Mouse (Mus musculus) forebrain, embryonic 15.5 days (tissue): ENCODE data around the gene Nccrp1. TPM values are rescaled to one million over a fixed set of nuclear protein-coding genes. Genes with fewer than 3 reads are reported as not detected.

ENCODE experiments used
- ATAC-seq: fragments of 200-750 bp; cut with Nextera tagmentation; replicated peaks from 2 replicates; pipeline ENCODE4 v1.8.0; 2017; ENCODE audit warnings: mild to moderate bottlenecking, moderate TSS enrichment, moderate library complexity
- H3K27ac ChIP-seq: fragments of 300-500 bp; sonication (generic); replicated peaks from 2 replicates; pipeline ENCODE4 v1.5.1; 2015; ENCODE audit warnings: mild to moderate bottlenecking, inconsistent platforms
- H3K27me3 ChIP-seq: fragments of 300-500 bp; sonication (generic); 2 replicates; pipeline ENCODE4 v1.6.1; 2015; ENCODE audit warnings: inconsistent platforms
- H3K36me3 ChIP-seq: fragments of 300-500 bp; sonication (generic); 2 replicates; pipeline ENCODE4 v1.6.1; 2015; ENCODE audit warnings: mild to moderate bottlenecking, inconsistent platforms
- H3K4me1 ChIP-seq: fragments of 300-500 bp; sonication (generic); 2 replicates; pipeline ENCODE4 v1.6.1; 2015; ENCODE audit warnings: inconsistent platforms
- H3K4me2 ChIP-seq: fragments of 300-500 bp; sonication (generic); replicated peaks from 2 replicates; pipeline ENCODE4 v1.6.1; 2015; ENCODE audit warnings: mild to moderate bottlenecking, inconsistent platforms
- H3K4me3 ChIP-seq: fragments of 300-500 bp; sonication (generic); 2 replicates; pipeline ENCODE4 v1.5.1; 2015; ENCODE audit warnings: mild to moderate bottlenecking, inconsistent platforms
- H3K9ac ChIP-seq: fragments of 300-500 bp; sonication (generic); replicated peaks from 2 replicates; pipeline ENCODE4 v1.6.1; 2015; ENCODE audit warnings: mild to moderate bottlenecking, inconsistent platforms
- H3K9me3 ChIP-seq: fragments of 300-500 bp; sonication (generic); 2 replicates; pipeline ENCODE4 v1.6.1; 2016; ENCODE audit warnings: inconsistent platforms
- WGBS: fragments of 180-500 bp; shearing (Covaris S2); methylation state at CpG from one replicate; pipeline ENCODE4 v1.1.7; 2015; ENCODE audit warnings: mixed read lengths; 5-methylcytosine and 5-hydroxymethylcytosine counted together
- polyA plus RNA-seq: library from polyadenylated mRNA; unstranded; fragments of >200 nt; fragmentation: Nextera tagmentation; extraction: Ambion mirVana; gene quantifications from 2 replicates; pipeline ENCODE4 v1.2.1, GENCODE M21; 2015

The Nccrp1 gene
- polyA plus RNA-seq, 1 experiment from 2014 or later = not detected

DNA sequence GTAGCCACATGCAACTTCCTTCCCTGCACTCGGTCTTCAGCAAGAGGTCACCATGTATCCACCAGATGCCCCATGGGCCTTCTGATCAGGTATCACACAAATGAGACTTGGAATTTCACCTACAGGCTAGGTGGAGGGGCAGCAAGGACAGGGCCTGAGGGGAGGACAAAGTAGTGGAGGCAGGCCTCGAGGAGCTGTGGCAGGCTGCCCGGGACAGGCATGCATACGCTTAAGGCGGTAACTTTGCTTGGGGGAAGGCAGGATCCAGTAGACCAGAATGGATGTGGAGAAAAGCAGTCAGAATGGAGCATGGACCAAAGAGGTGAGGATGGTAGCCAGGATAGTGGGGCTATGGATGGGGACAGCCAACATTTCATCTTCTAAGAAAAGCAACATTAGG, 32.8 kb upstream of the Nccrp1 start:
- Histone ChIP-seq H3K9me3 (no peaks in the 10 kb centered on the region), H3K9ac (no peak overlapping the region), H3K4me1 (peaks cover 41% of the 10 kb centered on the region), H3K36me3 (no peaks in the 10 kb centered on the region), H3K27ac (no peak overlapping the region), H3K4me3 (no peak overlapping the region), H3K27me3 (no peaks in the 10 kb centered on the region), H3K4me2 (no peak overlapping the region)
- 76% methylated on average over 5 of the region's 5 CpGs for WGBS
- ATAC-seq = no peak

DNA sequence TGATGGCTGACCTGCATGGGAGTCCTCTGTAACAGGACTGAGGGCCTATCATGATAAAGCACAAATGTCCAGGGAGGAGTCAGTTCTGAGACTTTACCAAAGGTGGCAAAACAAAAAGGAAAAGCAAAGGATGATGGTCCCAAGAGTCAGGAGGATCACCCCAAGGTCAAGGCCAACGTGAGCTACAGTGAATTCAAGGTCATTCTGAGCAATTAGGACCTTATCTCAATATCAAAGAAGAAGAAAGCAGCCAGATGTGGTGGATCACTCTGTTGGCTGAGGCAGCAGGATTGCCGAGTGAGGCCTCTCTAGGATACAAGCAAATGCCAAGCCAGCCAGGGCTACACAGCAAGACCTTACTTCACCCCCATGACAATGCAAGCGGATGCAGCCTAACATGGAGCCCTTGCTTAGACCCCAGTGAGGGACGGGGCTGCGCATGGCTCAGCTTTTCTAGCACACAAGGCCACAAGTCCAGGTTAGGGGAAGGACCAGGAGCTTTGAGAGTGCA, 31.5 kb upstream of the Nccrp1 start:
- WGBS = 84% methylated on average over 5 of the region's 5 CpGs
- Histone ChIP-seq H3K4me3 (no peak overlapping the region), H3K27ac (no peak overlapping the region), H3K36me3 (no peaks in the 10 kb centered on the region), H3K9ac (no peak overlapping the region), H3K9me3 (no peaks in the 10 kb centered on the region), H3K27me3 (no peaks in the 10 kb centered on the region), H3K4me1 (peaks cover 30% of the 10 kb centered on the region), H3K4me2 (no peak overlapping the region)
- ATAC-seq = no peak

DNA sequence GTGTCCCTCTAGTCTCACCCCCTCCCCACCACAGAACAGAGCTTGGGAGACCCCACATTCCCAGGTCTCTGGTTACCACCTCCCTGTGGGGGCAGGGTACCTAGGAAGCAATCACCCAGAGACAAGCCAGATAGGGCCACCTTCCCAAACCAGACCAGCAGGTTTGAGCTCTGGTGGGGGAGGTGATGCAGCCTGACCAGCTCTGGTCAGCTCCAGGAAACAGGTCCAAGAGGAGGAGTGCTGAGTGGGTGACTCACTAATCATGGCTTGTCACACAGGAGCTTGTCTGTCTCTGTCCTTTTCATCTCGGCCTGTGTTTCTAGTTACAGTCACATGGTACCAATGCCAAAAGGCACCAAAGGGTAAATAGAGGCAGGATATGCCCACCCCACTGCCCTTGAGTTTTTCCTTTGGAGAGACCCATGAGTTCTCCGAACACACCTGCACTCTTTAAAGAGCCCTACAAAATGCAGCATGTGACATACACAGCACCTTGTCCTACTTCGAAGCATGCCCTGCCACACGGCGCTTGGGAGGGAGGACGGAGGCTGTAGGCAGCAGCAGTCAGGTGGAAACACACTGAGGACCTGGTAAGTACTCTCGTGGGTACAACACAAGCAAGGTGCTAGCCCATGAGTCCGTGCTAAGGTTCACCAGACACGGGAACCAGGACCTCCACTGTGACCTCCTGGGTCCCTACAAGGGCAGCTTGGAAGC, 30.9 kb upstream of the Nccrp1 start:
- 89% methylated on average over 9 of the region's 9 CpGs for WGBS
- no peak overlapping the region for H3K4me3 ChIP-seq
- H3K27ac ChIP-seq = no peak overlapping the region
- H3K36me3 ChIP-seq = no peaks in the 10 kb centered on the region
- no peaks in the 10 kb centered on the region for H3K9me3 ChIP-seq
- no peaks in the 10 kb centered on the region for H3K27me3 ChIP-seq
- H3K9ac ChIP-seq = no peak overlapping the region
- H3K4me1 ChIP-seq = peaks cover 24% of the 10 kb centered on the region
- no peak overlapping the region for H3K4me2 ChIP-seq
- no peak for ATAC-seq

DNA sequence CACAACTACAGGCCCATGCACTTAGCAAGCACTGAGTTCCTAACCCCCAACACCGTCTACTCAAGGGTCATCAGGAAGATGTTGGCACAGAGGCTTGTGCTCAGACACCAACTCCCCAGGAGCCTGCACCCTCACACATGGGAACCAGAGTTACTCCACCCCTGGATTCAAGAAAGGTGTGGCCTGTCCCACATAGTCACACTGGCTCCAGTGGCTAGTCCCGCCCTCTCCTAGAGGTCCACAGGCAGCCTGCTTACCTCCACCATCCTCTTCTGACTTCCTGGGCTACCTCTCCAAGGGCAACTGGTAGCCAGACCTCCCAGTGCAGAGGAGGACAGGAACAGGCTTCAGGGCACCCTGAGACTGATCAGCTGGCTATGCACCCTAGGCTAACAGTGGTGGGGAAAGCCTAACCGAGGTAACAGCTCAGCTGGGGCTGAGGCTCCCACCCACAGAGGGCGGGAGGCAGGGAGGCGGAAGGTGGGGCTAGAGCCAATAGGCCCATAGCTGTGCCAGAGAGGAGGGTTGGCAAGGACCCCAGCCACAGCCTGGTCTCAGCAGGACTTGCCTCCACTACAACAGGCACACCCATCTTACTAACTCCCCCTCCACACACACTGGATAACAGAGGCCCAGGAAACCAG, 29.3 kb upstream of the Nccrp1 start:
- no peak overlapping the region for H3K4me3 ChIP-seq
- ATAC-seq = peak; percentile 82
- H3K4me2 ChIP-seq = no peak overlapping the region
- H3K36me3 ChIP-seq = no peaks in the 10 kb centered on the region
- peak overlapping the region; percentile 19; the same call in 1 of the 2 replicates for H3K27ac ChIP-seq
- H3K9me3 ChIP-seq = no peaks in the 10 kb centered on the region
- no peaks in the 10 kb centered on the region for H3K27me3 ChIP-seq
- peaks cover 17% of the 10 kb centered on the region for H3K4me1 ChIP-seq
- 74% methylated on average over 5 of the region's 5 CpGs for WGBS
- no peak overlapping the region for H3K9ac ChIP-seq

DNA sequence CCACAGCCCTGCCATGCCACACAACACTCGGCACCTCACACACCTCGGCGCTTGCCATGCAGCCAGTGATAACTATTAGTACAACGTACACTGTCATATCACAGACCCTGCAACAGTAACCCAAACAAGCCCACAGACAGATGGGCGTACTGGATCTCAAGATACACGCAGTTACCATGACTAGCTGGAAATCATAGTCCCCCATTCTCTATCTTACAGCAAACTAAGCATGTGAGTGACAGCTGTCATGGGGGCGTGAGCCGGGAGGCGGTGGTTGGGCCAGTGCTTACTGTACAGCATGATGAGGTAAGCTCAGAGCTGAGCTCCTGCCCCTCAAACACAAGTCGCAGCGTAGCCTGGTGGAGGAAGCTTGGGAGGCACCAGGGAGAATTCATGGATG, 28.5 kb upstream of the Nccrp1 start:
- Histone ChIP-seq H3K27me3 (no peaks in the 10 kb centered on the region), H3K36me3 (no peaks in the 10 kb centered on the region), H3K9ac (no peak overlapping the region), H3K27ac (no peak overlapping the region), H3K4me2 (no peak overlapping the region), H3K9me3 (no peaks in the 10 kb centered on the region), H3K4me1 (peaks cover 23% of the 10 kb centered on the region), H3K4me3 (no peak overlapping the region)
- WGBS = 95% methylated on average over 11 of the region's 11 CpGs
- no peak for ATAC-seq

DNA sequence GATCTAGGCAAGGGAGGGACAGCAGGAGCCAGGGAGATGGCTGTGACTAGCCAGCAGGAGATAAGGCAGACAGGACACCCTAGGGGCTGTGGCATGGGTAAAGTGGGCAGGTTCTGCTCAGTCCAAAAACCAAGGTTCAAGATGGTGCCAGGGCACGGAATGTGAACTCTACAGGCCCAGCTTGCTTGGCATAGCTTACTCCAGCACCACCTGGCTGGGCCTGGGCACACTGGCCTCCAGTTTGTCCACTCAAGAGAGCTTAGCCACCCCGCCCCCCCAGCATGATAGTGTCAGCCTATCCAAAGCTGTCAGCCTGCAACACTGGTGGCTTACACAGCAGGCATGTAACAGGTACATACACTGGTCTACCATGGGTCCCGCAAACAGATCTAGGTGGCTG, 26.2 kb upstream of the Nccrp1 start:
- 96% methylated on average over 3 of the region's 3 CpGs for WGBS

DNA sequence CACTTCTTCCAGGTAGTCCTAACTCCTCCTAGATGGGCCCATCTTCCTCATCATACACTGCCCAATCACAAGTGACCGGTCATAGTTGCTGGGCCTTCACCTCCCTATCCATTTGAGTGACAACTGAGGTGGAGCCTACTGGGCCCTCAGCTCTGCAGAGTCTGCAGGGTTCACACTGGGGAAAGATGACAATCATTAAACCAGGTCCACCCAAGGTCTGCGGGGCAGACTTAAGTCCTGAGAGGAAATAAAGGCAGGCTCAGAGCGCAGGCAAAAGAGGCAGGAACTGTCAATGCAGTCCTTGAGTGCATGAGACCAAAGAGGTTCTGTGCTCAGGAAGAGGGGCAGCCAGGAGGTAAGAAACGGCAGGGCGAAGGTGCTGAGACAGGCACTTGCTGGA, 25.6 kb upstream of the Nccrp1 start:
- Histone ChIP-seq H3K27me3 (no peaks in the 10 kb centered on the region), H3K9me3 (no peaks in the 10 kb centered on the region), H3K4me2 (no peak overlapping the region), H3K27ac (no peak overlapping the region), H3K36me3 (peaks cover 2% of the 10 kb centered on the region), H3K4me3 (no peak overlapping the region), H3K4me1 (peaks cover 24% of the 10 kb centered on the region), H3K9ac (no peak overlapping the region)
- WGBS = 94% methylated on average over 5 of the region's 5 CpGs
- no peak for ATAC-seq

More for the DNA sequence above, 26.2 kb upstream of the Nccrp1 start:
- Histone ChIP-seq H3K9me3 (no peaks in the 10 kb centered on the region), H3K4me2 (no peak overlapping the region), H3K9ac (no peak overlapping the region), H3K4me3 (no peak overlapping the region), H3K27me3 (no peaks in the 10 kb centered on the region), H3K27ac (no peak overlapping the region), H3K4me1 (peaks cover 25% of the 10 kb centered on the region), H3K36me3 (no peaks in the 10 kb centered on the region)
- ATAC-seq = no peak

DNA sequence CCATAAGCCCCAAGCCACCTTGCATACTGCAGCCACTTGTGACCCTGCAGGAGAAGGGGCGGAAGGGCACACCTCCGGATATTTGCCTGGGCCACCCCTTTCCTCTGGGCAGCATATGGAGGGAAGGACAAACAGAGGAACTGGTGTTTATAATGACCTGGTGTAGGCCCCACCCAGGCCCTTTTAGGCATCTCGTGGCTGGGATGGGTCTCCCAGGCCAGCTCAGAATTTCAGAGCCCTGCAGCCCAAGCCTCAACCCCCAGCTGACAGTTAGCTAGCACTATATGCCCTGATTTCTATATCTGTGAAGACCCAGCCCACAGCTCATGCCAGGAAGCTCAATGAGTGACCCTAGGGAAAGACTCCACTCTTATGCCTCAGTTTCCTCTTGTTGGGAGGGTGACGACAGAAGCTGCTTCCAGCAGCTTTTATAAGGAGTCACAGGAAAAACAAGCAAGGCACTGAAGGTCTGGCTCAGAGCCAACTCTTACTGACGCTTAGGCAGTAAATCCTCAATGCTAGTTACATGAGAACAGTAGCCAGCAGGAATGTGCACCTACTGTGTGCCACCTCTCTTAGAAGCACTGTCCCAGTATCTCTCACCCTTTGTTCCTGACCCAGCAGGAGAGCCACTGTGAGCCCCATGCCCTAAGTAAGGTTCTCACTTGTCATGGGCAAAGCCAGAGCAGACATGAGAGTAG, 24.1 kb upstream of the Nccrp1 start:
- H3K4me2 ChIP-seq = no peak overlapping the region
- no peak overlapping the region for H3K9ac ChIP-seq
- no peaks in the 10 kb centered on the region for H3K9me3 ChIP-seq
- no peak overlapping the region for H3K4me3 ChIP-seq
- peaks cover 16% of the 10 kb centered on the region for H3K36me3 ChIP-seq
- H3K27me3 ChIP-seq = no peaks in the 10 kb centered on the region
- H3K27ac ChIP-seq = 0 out of 2 replicates have a peak overlapping the region, but pooled peaks have one; percentile 8
- no peak for ATAC-seq
- H3K4me1 ChIP-seq = peaks cover 8% of the 10 kb centered on the region; the same call in 1 of the 2 replicates
- WGBS = 50% methylated on average over 5 of the region's 5 CpGs

DNA sequence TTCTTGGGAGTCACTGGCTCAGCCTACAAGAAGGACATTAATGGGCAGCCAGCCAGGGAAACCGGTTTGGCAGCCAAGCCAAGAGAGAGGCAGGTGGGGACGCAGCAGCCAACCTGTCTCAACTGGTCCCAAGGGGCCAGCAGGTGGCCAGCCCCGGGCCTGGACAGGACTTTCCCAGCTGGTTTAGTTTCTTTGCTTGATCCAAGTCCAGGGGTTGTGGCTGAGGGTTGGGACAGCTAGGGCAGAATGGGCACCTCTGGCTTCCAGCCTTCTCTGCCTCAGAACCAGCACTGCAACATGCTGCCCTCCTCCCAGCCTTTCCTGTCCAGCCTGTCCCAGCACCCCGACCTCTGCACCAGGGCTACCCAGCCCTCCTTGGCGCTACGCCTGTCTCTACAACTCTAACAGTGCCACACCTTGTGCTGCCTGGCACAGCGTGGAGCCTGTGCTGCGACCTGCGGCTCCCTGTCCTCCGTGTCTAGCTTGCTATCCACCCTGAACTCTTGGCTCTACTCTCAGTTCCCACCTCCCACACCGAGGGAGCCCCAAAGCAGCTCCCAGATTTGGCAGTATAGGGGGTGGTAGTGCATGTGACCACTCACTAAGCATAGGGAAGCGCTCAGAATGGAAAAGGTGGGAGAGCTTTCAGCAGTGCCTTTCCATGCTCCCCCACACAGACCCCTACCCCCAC, 23.4 kb upstream of the Nccrp1 start:
- H3K9ac ChIP-seq = no peak overlapping the region
- no peak for ATAC-seq
- no peak overlapping the region for H3K4me3 ChIP-seq
- 67% methylated on average over 12 of the region's 12 CpGs for WGBS
- H3K9me3 ChIP-seq = no peaks in the 10 kb centered on the region
- peaks cover 16% of the 10 kb centered on the region for H3K36me3 ChIP-seq
- 0 out of 2 replicates have a peak overlapping the region, but pooled peaks have one; percentile 10 for H3K27ac ChIP-seq
- H3K4me1 ChIP-seq = peaks cover 8% of the 10 kb centered on the region; the same call in 1 of the 2 replicates
- no peaks in the 10 kb centered on the region for H3K27me3 ChIP-seq
- no peak overlapping the region for H3K4me2 ChIP-seq

DNA sequence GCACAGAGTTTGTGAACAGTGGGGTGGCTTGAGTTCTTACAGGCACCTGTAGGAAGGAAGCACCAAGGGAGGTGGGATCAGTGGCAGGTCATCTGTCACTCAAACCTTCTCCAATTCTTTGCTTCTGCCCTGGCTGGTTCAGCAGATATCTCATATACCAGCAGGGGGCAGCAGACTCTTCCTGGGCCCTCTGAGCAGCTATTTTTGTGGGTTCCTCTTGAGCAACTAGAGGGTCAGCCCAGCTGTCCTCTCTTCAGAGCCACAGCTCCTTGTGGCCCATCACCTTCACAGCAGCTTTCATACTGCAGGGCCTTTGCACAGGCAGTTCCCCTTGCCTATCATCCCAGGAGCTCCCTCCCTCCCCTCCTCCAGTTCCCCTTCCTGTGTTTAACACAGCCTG, 21.2 kb upstream of the Nccrp1 start:
- H3K27me3 ChIP-seq = no peaks in the 10 kb centered on the region
- peaks cover 27% of the 10 kb centered on the region for H3K36me3 ChIP-seq

DNA sequence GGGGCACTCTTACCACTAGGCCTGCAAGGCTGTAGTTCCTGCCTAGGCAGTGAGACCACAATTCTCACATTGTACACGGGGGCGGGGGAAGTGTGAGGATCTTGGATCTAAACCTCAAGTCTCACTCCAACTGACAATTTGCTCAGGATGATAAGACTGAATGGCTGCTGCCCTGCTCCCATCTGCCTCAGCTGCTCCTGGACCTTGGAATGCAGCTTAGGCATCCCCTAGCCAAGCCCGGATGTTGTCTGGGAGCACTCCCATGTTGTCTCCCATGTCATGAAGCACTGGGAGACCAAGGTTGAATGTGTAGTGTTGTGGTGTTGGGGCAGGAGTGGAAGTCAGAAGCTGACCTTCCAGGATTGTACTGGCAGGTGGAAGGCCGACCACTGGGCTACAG, 20.5 kb upstream of the Nccrp1 start:
- WGBS = 90% methylated on average over 4 of the region's 4 CpGs
- Histone ChIP-seq H3K9ac (no peak overlapping the region), H3K36me3 (peaks cover 27% of the 10 kb centered on the region), H3K4me2 (no peak overlapping the region), H3K4me3 (no peak overlapping the region), H3K27ac (no peak overlapping the region), H3K27me3 (no peaks in the 10 kb centered on the region), H3K4me1 (peaks cover 8% of the 10 kb centered on the region; the same call in 1 of the 2 replicates), H3K9me3 (no peaks in the 10 kb centered on the region)
- ATAC-seq = no peak

More for the DNA sequence above, 21.2 kb upstream of the Nccrp1 start:
- Histone ChIP-seq H3K9ac (no peak overlapping the region), H3K9me3 (no peaks in the 10 kb centered on the region), H3K4me2 (no peak overlapping the region), H3K27ac (no peak overlapping the region), H3K4me3 (no peak overlapping the region), H3K4me1 (peaks cover 8% of the 10 kb centered on the region; the same call in 1 of the 2 replicates)
- ATAC-seq = no peak
